Mouse (Mus musculus): ENCODE results near the gene Eps8l2. TPM values are rescaled to one million over a fixed set of nuclear protein-coding genes. Genes with fewer than 3 reads are reported as not detected.
A peak's percentile ranks its signal among the peaks of the same experiment; 100 is the strongest.
"Not testable (repeated sequence)": the region's sequence is repeated elsewhere in the genome, so short reads cannot be mapped to it uniquely, and the experiment has no call there.

The Eps8l2 gene
- polyA plus RNA-seq, 1 experiment: 528 TPM

DNA sequence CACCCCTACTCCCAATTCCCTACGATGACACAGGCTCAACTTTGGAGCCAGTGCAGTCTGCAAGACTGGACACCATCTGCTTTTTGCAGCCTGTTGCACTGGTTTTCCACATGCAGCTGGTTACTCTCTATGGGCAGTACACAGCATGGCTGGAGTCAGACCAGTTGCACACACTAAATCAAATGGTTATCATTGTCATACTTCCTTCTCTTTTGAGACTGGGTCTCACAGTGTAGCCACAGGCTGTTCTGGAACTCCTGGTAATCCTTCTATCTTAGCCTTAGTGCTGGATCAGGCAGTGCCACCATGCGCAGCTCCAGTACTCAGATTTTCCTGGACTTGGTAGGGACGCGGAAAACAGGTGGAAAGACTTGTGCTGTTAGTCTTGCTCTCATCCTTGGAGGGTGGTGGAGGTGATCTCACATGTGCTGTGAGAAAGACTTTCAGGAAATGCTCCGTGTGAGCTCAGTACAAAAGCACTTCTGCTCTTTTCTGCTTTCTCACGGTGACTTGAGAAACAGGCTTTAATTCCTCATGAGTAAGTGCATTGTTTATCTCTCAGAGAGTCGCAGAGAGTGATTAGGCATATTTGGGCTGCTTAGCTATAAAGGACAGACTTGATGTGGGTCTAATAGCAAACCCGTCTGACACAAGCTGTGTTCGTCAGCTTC, 54.0 kb downstream of the Eps8l2 start:
- peaks cover 14% of the 10 kb centered on the region for H3K36me3 ChIP-seq (ENCODE audit: control insufficient read depth, insufficient read depth, low read length)
- H3K4me1 ChIP-seq (ENCODE audit: control insufficient read depth, insufficient read depth, insufficient read length, low read length): peaks cover 18% of the 10 kb centered on the region
- peak overlapping the region; percentile 53 for H3K27ac ChIP-seq (ENCODE audit: insufficient read depth, low read depth, low read length)
- TF ChIP-seq CTCF (IDR thresholded peaks at IDR 0.05; ENCODE audit: extremely low read depth, insufficient read length, insufficient replicate concordance, low read depth, low read length) (no peak), POLR2A (IDR thresholded peaks at IDR 0.05; ENCODE audit: low read depth, low read length) (no peak)
- WGBS: 3% methylated on average over 9 of the region's 9 CpGs
- no peaks in the 10 kb centered on the region for H3K27me3 ChIP-seq (ENCODE audit: control insufficient read depth, insufficient read depth, low read length)
- H3K4me3 ChIP-seq (ENCODE audit: low read depth, low read length): peak overlapping the region; percentile 84

DNA sequence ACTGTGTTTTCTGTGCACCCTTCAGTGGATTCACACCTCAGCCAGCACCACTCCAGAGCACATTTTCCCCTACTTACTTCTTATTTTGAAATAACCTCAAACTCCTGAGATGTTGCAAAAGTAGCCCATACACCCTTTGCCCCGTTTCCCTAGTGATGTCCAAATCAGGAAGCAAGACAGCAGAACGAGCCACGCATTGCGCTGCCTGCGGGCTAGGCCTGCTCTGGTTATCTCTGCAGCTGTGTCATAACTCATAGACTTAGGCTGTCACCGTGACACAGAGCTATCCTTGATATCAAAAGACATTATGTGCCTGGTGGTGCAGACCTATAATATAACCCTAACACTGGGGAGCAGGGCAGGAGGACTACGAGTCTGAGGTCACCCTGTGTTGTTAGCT, 55.5 kb downstream of the Eps8l2 start:
- TF ChIP-seq POLR2A (IDR thresholded peaks at IDR 0.05; ENCODE audit: low read depth, low read length): no peak
- TF ChIP-seq CTCF (IDR thresholded peaks at IDR 0.05; ENCODE audit: extremely low read depth, insufficient read length, insufficient replicate concordance, low read depth, low read length): no peak
- Histone ChIP-seq H3K4me3 (ENCODE audit: low read depth, low read length) (no peak overlapping the region), H3K4me1 (ENCODE audit: control insufficient read depth, insufficient read depth, insufficient read length, low read length) (peaks cover 17% of the 10 kb centered on the region), H3K36me3 (ENCODE audit: control insufficient read depth, insufficient read depth, low read length) (peaks cover 25% of the 10 kb centered on the region), H3K27me3 (ENCODE audit: control insufficient read depth, insufficient read depth, low read length) (no peaks in the 10 kb centered on the region), H3K27ac (ENCODE audit: insufficient read depth, low read depth, low read length) (peak overlapping the region; percentile 14; the same call in 1 of the 2 replicates)
- WGBS: 26% methylated on average over 7 of the region's 7 CpGs

DNA sequence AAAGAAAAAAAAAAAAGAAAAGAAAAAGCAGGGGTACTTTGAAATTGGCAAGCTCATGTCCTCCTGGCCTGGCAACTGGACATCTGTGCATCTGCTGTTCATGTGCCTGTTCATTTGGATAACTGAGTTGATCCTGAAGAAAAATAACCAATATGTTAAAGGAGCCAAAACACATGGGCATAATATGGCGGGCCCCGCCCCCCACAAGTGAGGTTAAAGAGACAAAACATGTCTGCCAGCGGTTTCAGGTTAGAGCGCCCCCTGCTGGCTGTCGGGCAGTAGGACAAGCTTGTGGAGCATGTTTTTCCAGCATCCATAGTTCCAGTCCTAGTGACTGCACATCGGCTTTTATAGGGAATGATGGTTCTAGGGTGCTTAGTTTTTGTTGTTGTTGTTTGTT, 56.1 kb downstream of the Eps8l2 start:
- H3K4me3 ChIP-seq (ENCODE audit: low read depth, low read length): no peak overlapping the region
- H3K4me1 ChIP-seq (ENCODE audit: control insufficient read depth, insufficient read depth, insufficient read length, low read length): peaks cover 12% of the 10 kb centered on the region
- H3K36me3 ChIP-seq (ENCODE audit: control insufficient read depth, insufficient read depth, low read length): peaks cover 30% of the 10 kb centered on the region
- TF ChIP-seq POLR2A (IDR thresholded peaks at IDR 0.05; ENCODE audit: low read depth, low read length) (no peak), CTCF (IDR thresholded peaks at IDR 0.05; ENCODE audit: extremely low read depth, insufficient read length, insufficient replicate concordance, low read depth, low read length) (peak; percentile 92; the same call in 1 of the 2 replicates)
- H3K27ac ChIP-seq (ENCODE audit: insufficient read depth, low read depth, low read length): no peak overlapping the region
- WGBS: 17% methylated on average over 6 of the region's 6 CpGs
- H3K27me3 ChIP-seq (ENCODE audit: control insufficient read depth, insufficient read depth, low read length): no peaks in the 10 kb centered on the region

DNA sequence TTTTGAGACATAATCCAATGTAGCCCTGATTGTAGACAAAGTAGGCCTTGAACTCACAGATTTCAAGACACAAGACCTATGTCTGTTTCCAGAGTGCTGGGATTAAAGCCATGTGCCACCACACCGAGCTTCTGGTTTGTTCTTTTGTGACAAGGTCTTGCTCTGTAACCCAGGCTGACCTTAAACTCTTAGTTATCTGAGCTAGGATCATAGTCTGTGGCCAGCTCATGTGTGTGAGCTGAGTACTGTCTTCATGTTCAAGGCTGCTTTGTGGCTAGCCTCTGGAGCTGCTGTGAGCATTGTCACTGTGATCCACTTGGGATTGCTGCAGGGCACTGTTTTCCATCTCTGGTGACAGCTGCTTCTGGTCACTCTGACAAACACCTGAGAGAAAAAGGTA, 56.7 kb downstream of the Eps8l2 start:
- no peak overlapping the region for H3K27ac ChIP-seq (ENCODE audit: insufficient read depth, low read depth, low read length)
- 39% methylated on average over 1 of the region's 1 CpGs for WGBS
- TF ChIP-seq POLR2A (IDR thresholded peaks at IDR 0.05; ENCODE audit: low read depth, low read length) (no peak), CTCF (IDR thresholded peaks at IDR 0.05; ENCODE audit: extremely low read depth, insufficient read length, insufficient replicate concordance, low read depth, low read length) (no peak)

DNA sequence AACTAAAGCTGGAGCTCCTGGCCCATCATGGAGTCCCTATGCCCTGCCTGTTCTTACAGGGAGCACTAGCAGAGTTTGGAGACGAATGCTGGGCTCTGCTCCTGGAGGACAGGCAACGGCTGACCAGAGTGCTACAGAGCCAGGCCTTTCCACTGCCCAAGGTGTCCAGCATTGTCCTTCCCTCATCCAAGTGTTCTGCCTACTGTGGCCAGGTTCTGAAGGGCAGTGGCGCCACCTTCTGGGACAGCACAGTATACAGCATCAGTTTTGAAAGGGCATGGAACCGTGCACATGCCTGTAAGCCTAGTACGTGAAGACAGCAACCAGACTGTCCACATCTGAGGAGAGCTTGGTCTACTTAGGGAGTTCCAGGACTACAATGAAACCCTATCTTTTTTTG, 64.6 kb downstream of the Eps8l2 start:
- H3K4me1 ChIP-seq (ENCODE audit: control insufficient read depth, insufficient read depth, insufficient read length, low read length): no peaks in the 10 kb centered on the region
- no peak overlapping the region for H3K4me3 ChIP-seq (ENCODE audit: low read depth, low read length)
- WGBS: 33% methylated on average over 5 of the region's 5 CpGs
- H3K27ac ChIP-seq (ENCODE audit: insufficient read depth, low read depth, low read length): no peak overlapping the region
- peaks cover 50% of the 10 kb centered on the region for H3K36me3 ChIP-seq (ENCODE audit: control insufficient read depth, insufficient read depth, low read length)
- TF ChIP-seq POLR2A (IDR thresholded peaks at IDR 0.05; ENCODE audit: low read depth, low read length): no peak
- peak; percentile 83; the same call in 1 of the 2 replicates for TF ChIP-seq CTCF (IDR thresholded peaks at IDR 0.05; ENCODE audit: extremely low read depth, insufficient read length, insufficient replicate concordance, low read depth, low read length)
- H3K27me3 ChIP-seq (ENCODE audit: control insufficient read depth, insufficient read depth, low read length): no peaks in the 10 kb centered on the region

More for the DNA sequence above, 56.7 kb downstream of the Eps8l2 start:
- Histone ChIP-seq H3K27me3 (ENCODE audit: control insufficient read depth, insufficient read depth, low read length) (no peaks in the 10 kb centered on the region), H3K36me3 (ENCODE audit: control insufficient read depth, insufficient read depth, low read length) (peaks cover 35% of the 10 kb centered on the region), H3K4me1 (ENCODE audit: control insufficient read depth, insufficient read depth, insufficient read length, low read length) (peaks cover 9% of the 10 kb centered on the region), H3K4me3 (ENCODE audit: low read depth, low read length) (no peak overlapping the region)

DNA sequence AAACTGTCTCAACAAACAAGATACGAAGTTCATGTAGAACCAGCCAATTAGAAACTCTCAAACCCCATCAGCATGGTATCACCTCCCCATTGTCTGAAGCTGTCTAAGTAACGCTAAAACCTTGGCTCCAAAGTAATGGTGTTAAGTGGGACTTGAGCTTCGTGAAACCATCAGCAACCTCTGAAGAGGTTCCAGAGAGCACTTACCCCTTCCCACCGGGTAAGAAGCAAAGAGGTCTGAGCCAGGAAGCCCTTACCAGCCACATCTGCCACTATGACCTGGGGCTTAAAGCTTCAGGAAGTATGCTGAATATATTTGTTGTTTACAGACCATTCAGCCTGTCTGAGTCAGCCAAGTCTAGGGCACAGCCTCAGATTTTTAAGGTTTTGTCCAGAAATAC, 66.8 kb downstream of the Eps8l2 start:
- 53% methylated on average over 4 of the region's 4 CpGs for WGBS
- TF ChIP-seq CTCF (IDR thresholded peaks at IDR 0.05; ENCODE audit: extremely low read depth, insufficient read length, insufficient replicate concordance, low read depth, low read length) (no peak), POLR2A (IDR thresholded peaks at IDR 0.05; ENCODE audit: low read depth, low read length) (no peak)
- peaks cover 32% of the 10 kb centered on the region for H3K36me3 ChIP-seq (ENCODE audit: control insufficient read depth, insufficient read depth, low read length)

DNA sequence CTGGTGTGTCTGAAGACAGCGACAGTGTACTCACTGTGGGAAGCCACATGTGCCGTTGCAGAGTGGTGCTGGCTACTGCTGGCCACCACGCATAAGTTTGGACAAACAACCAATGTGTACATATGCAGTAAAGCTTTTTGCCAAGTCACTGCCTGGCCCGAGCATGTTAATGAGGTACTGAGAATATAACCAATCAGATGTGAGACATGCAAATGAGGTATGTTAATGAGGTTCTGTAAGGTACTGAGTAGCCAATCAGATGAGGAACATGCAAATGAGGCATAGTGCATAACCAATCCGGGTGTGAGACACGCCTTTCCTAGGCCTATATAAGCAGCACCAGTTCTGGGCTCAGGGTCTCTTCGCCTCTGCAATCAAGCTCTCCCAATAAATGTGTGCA, 69.0 kb downstream of the Eps8l2 start:
- not testable (repeated sequence) for H3K4me3 ChIP-seq (ENCODE audit: low read depth, low read length); H3K27ac ChIP-seq (ENCODE audit: insufficient read depth, low read depth, low read length); H3K27me3 ChIP-seq (ENCODE audit: control insufficient read depth, insufficient read depth, low read length); H3K4me1 ChIP-seq (ENCODE audit: control insufficient read depth, insufficient read depth, insufficient read length, low read length)
- H3K36me3 ChIP-seq (ENCODE audit: control insufficient read depth, insufficient read depth, low read length): peaks cover 14% of the 10 kb centered on the region
- 96% methylated on average over 7 of the region's 7 CpGs for WGBS

More for the DNA sequence above, 66.8 kb downstream of the Eps8l2 start:
- Histone ChIP-seq H3K4me1 (ENCODE audit: control insufficient read depth, insufficient read depth, insufficient read length, low read length) (peaks cover 4% of the 10 kb centered on the region), H3K27ac (ENCODE audit: insufficient read depth, low read depth, low read length) (no peak overlapping the region), H3K27me3 (ENCODE audit: control insufficient read depth, insufficient read depth, low read length) (no peaks in the 10 kb centered on the region), H3K4me3 (ENCODE audit: low read depth, low read length) (no peak overlapping the region)

Measured in small intestine, adult 2 months (tissue).